In the genomic region with DNA sequence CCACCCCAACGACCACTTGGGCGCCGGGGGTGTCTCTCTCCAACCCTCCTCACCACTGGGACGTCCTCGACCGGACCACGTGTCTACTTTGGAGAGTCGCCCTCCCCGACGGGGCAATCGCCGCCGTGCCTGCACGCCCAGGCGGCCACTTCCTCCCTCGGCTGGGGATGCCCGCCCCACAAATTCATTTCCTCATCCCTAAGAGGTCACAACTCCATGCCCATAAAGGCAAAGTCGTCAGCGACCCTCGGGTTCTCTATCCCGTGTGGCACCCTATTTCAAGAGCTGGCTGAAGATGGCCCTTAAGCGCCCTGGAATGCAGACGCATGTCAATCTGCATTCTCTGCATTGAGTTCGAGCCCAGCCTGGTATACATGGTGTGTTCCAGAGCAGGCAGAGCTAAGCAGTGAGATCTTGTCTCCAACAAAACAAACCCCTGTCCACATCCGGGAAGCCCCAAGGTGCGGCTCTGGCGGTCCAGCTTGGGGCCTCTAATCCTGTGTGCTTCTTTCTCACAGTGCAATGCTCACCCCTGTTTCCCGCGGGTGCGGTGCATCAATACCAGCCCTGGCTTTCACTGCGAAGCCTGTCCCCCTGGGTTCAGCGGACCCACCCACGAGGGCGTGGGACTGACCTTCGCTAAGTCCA, we compare ENCODE assay signal across 8 mouse cellular contexts. TPM values are rescaled to one million over a fixed set of nuclear protein-coding genes. Genes with fewer than 3 reads are reported as not detected.
DNase-seq lines count a peak whose midpoint lies in the region; ATAC-seq and TF ChIP-seq lines count a peak whose summit lies in the region.
"Had no signal": no experiment of that assay in that cellular context is flagged by ENCODE, and none has a peak within 500 bp of the region (broad histone marks: within the 10 kb centered on the region; RNA-seq: fewer than 3 reads in every experiment).

No protein-coding gene starts in this region.

- no peak overlapping the region for H3K9ac ChIP-seq in heart, postnatal 0 days (replicated peaks; ENCODE audit: low read depth, low read length)
- no peak overlapping the region for H3K9ac ChIP-seq in lung, postnatal 0 days (replicated peaks; ENCODE audit: low read depth)

- no peaks in the 10 kb centered on the region for H3K9me3 ChIP-seq in heart, postnatal 0 days (replicated peaks; ENCODE audit: control insufficient read depth, low read length)
- no peaks in the 10 kb centered on the region for H3K9me3 ChIP-seq in lung, postnatal 0 days (ENCODE audit: low read length)

- peak overlapping the region; percentile 8; the same call in 1 of the 2 replicates for H3K4me3 ChIP-seq in heart, postnatal 0 days (ENCODE audit: low read depth, low read length)
- peak overlapping the region; percentile 27; the same call in 1 of the 2 replicates for H3K4me3 ChIP-seq in lung, postnatal 0 days (ENCODE audit: low read depth, low read length)

- no peak for TF ChIP-seq EP300 in heart, postnatal 0 days (IDR thresholded peaks at IDR 0.05; ENCODE audit: low read depth)
- TF ChIP-seq EP300 in lung, postnatal 0 days (IDR thresholded peaks at IDR 0.05): no peak

- no peaks in the 10 kb centered on the region for H3K36me3 ChIP-seq in heart, postnatal 0 days (replicated peaks; ENCODE audit: control insufficient read depth, insufficient read depth, low read length)
- no peaks in the 10 kb centered on the region for H3K36me3 ChIP-seq in lung, postnatal 0 days (ENCODE audit: insufficient read depth, low read length)

- peak; percentile 23 for DNase-seq in retina, postnatal 1 day
- no peak for DNase-seq in retina, embryonic 14.5 days (ENCODE audit: low spot score)
- DNase-seq in heart, postnatal 0 days (ENCODE audit: low spot score): no peak
- no peak for DNase-seq in lung, postnatal 0 days (ENCODE audit: low spot score)
- DNase-seq in frontal cortex, postnatal 25 days (ENCODE audit: low spot score in 2 of 2): no peak
- DNase-seq in layer of hippocampus, adult 8-10 months (ENCODE audit: low spot score in 2 of 2): no peak
- DNase-seq in testis, postnatal 10 days (ENCODE audit: low spot score): no peak

- H3K27ac ChIP-seq in heart, postnatal 0 days (ENCODE audit: low read depth): no peak overlapping the region
- H3K27ac ChIP-seq in lung, postnatal 0 days (ENCODE audit: low read length): no peak overlapping the region
- H3K27ac ChIP-seq: layer of hippocampus, adult 2 months had no signal

- H3K4me1 ChIP-seq in heart, postnatal 0 days (ENCODE audit: control insufficient read depth, insufficient read depth): 0 out of 2 replicates have a peak, but pooled peaks cover 10% of the 10 kb centered on the region
- peaks cover 9% of the 10 kb centered on the region; the same call in 1 of the 2 replicates for H3K4me1 ChIP-seq in lung, postnatal 0 days (ENCODE audit: insufficient read depth, low read depth, low read length)

- peaks cover 73% of the 10 kb centered on the region for H3K27me3 ChIP-seq in heart, postnatal 0 days (ENCODE audit: control insufficient read depth, insufficient read depth, low read length)
- peaks cover 54% of the 10 kb centered on the region for H3K27me3 ChIP-seq in lung, postnatal 0 days (replicated peaks; ENCODE audit: insufficient read depth, low read length)

- 4% methylated on average over 35 of the region's 35 CpGs for WGBS in heart, postnatal 0 days
- 6% methylated on average over 35 of the region's 35 CpGs for WGBS in lung, postnatal 0 days

- ATAC-seq in heart, postnatal 0 days (ENCODE audit: insufficient read depth, low read depth): no peak
- peak; percentile 14 for ATAC-seq in lung, postnatal 0 days

- H3K4me2 ChIP-seq in heart, postnatal 0 days (ENCODE audit: low read depth, low read length): no peak overlapping the region
- no peak overlapping the region for H3K4me2 ChIP-seq in lung, postnatal 0 days (replicated peaks; ENCODE audit: low read depth, low read length)

- no peak for TF ChIP-seq CTCF in heart, postnatal 0 days (IDR thresholded peaks at IDR 0.05; ENCODE audit: low read depth)
- no peak for TF ChIP-seq CTCF in lung, postnatal 0 days (IDR thresholded peaks at IDR 0.05)

RNA-seq across cellular contexts. Expression of gene Comp, which starts 2.0 kb away (rescaled TPM):
- 3.2 and 9.8 TPM in 2 replicates for total RNA-seq in heart, postnatal 0 days (2014; rRNA removed; ENCODE audit: low replicate concordance)
- 4.2 and 4.4 TPM in 2 replicates for polyA plus RNA-seq in heart, postnatal 0 days (2015; fragmentation: Nextera tagmentation; extraction: Ambion mirVana)
- 0.13 and 0.29 TPM in 2 replicates for polyA plus RNA-seq in lung, postnatal 0 days (2015; fragmentation: Nextera tagmentation; extraction: Ambion mirVana)
- 1 to 10 TPM in 1 of 4 experiments, under 1 TPM in 3; 0.31 to 1.4 (median 0.73) TPM for total RNA-seq in layer of hippocampus, adult 8-10 months (2022)

RNA-seq across cellular contexts. Expression of gene Upf1, which starts 22.3 kb away (rescaled TPM):
- 16.5 and 26.3 TPM in 2 replicates for total RNA-seq in heart, postnatal 0 days (2014; rRNA removed; ENCODE audit: low replicate concordance)
- 7.0 and 7.5 TPM in 2 replicates for polyA plus RNA-seq in heart, postnatal 0 days (2015; fragmentation: Nextera tagmentation; extraction: Ambion mirVana)
- polyA plus RNA-seq in lung, postnatal 0 days (2015; fragmentation: Nextera tagmentation; extraction: Ambion mirVana): 10.4 and 11.1 TPM in 2 replicates
- total RNA-seq in layer of hippocampus, adult 8-10 months (2022): 10 to 100 TPM; 57.9 to 73.1 (median 65.4) TPM

RNA-seq across cellular contexts. Expression of gene Gdf1, which starts 45.7 kb away (rescaled TPM):
- not detected in 2 replicates for total RNA-seq in heart, postnatal 0 days (2014; rRNA removed; ENCODE audit: low replicate concordance)
- 0.18 and 0.20 TPM in 2 replicates for polyA plus RNA-seq in heart, postnatal 0 days (2015; fragmentation: Nextera tagmentation; extraction: Ambion mirVana)
- polyA plus RNA-seq in lung, postnatal 0 days (2015; fragmentation: Nextera tagmentation; extraction: Ambion mirVana): 0.33 and 0.81 TPM in 2 replicates
- 10 to 100 TPM in 2 of 4 experiments, 1 to 10 TPM in 1, not detected in 1; 4.8 to 16.4 (median 11.3) TPM for total RNA-seq in layer of hippocampus, adult 8-10 months (2022)

RNA-seq across cellular contexts. Expression of gene Cers1, which starts 59.8 kb away (rescaled TPM):
- total RNA-seq in heart, postnatal 0 days (2014; rRNA removed; ENCODE audit: low replicate concordance): 0.80 TPM in 1 of 2 replicates, not detected in the other
- 0.27 and 0.59 TPM in 2 replicates for polyA plus RNA-seq in heart, postnatal 0 days (2015; fragmentation: Nextera tagmentation; extraction: Ambion mirVana)
- 0.63 and 1.6 TPM in 2 replicates for polyA plus RNA-seq in lung, postnatal 0 days (2015; fragmentation: Nextera tagmentation; extraction: Ambion mirVana)
- 100 to 1,000 TPM in 3 of 4 experiments, 10 to 100 TPM in 1; 99.3 to 118 (median 106) TPM for total RNA-seq in layer of hippocampus, adult 8-10 months (2022)
